Mouse (Mus musculus) erythroblast, embryonic 14.5 days (primary cell): ENCODE data around the gene Cacna1g.

Source experiments
- GATA1 ChIP-seq: IDR thresholded peaks from 2 replicates; pipeline ENCODE4 v1.6.1; 2012; ENCODE audit warnings: low read length, inconsistent platforms, mixed read lengths
- TAL1 ChIP-seq: IDR thresholded peaks from 3 replicates; pipeline ENCODE4 v1.6.1; 2012; ENCODE audit warnings: low read length, inconsistent platforms, mixed read lengths

DNA sequence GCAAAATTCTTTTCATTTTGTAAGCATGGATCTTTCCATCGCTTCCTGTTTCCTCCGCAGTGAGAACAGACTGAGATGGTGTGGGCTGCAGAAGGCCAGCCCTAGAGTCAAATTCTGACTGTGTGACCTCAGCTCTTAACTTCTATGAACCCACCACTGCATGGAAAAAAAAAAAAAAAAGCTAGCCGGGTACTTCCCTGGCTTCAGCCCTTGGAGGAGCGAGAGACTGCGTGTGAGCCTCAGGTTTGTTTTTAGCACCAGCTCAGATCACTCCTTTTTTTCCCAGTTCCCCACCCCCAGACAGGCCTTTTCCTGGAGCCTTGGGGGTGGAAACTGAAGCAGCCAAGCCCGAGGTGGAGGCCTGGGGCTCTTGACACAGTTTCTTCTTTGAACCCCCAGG is 68.7 kb downstream of the Cacna1g start:
- TF ChIP-seq GATA1 (no peak), TAL1 (no peak)
